10 mouse cellular contexts compared by ENCODE assay signal in the genomic region with DNA sequence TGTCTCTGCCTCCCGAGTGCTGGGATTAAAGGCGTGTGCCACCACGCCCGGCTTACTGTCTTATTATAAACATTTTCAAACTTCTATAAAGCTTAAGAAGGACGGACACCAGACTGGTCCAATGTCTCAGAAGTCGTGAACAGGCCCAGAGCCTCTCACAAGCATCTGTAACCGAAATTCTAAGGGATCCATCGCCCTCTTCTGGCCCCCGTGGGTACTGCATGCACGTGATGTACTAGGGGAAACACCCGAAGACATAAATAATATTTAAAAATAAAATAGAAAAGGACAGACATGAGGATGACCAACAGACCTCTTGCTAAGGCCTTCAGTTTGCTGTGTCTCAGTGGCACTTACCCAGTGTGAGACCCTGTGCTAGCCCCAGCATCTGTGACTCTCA. TPM values are rescaled to one million over a fixed set of nuclear protein-coding genes. Genes with fewer than 3 reads are reported as not detected.
DNase-seq lines count a peak whose midpoint lies in the region; ATAC-seq and TF ChIP-seq lines count a peak whose summit lies in the region.
"Had no signal": no experiment of that assay in that cellular context is flagged by ENCODE, and none has a peak within 500 bp of the region (broad histone marks: within the 10 kb centered on the region; RNA-seq: fewer than 3 reads in every experiment).

No protein-coding gene starts in this region.

- ATAC-seq in kidney, embryonic 16.5 days (ENCODE audit: low FRiP score, low TSS enrichment): no peak
- peak; percentile 15 for ATAC-seq in activated CD4-positive, CD25-positive, alpha-beta regulatory T cell, adult 4 months

- TF ChIP-seq CTCF in E14TG2a.4 (conservative IDR thresholded peaks at IDR 0.05; ENCODE audit: low read length): peak; percentile 63

- H3K4me2 ChIP-seq in kidney, embryonic 16.5 days (replicated peaks; ENCODE audit: low read depth, low read length): no peak overlapping the region
- H3K4me2 ChIP-seq: heart, embryonic 11.5 days had no signal

- peaks cover 10% of the 10 kb centered on the region; the same call in 1 of the 2 replicates for H3K9me3 ChIP-seq in kidney, embryonic 16.5 days (ENCODE audit: low read length)
- peaks cover 32% of the 10 kb centered on the region for H3K9me3 ChIP-seq in E14TG2a.4 (ENCODE audit: low read length)
- peaks cover 12% of the 10 kb centered on the region for H3K9me3 ChIP-seq in midbrain, embryonic 10.5 days (replicated peaks)

- no peaks in the 10 kb centered on the region for H3K27me3 ChIP-seq in kidney, embryonic 16.5 days (ENCODE audit: insufficient read depth, low read length)
- no peaks in the 10 kb centered on the region for H3K27me3 ChIP-seq in E14TG2a.4 (ENCODE audit: insufficient read depth, low read length)
- H3K27me3 ChIP-seq in midbrain, embryonic 10.5 days (ENCODE audit: low read depth, poor library complexity, severe bottlenecking): no peaks in the 10 kb centered on the region

- H3K27ac ChIP-seq in kidney, embryonic 16.5 days (ENCODE audit: low read length): no peak overlapping the region
- no peak overlapping the region for H3K27ac ChIP-seq in midbrain, embryonic 10.5 days (replicated peaks)

- 0 out of 2 replicates have a peak, but pooled peaks cover 4% of the 10 kb centered on the region for H3K4me1 ChIP-seq in kidney, embryonic 16.5 days (ENCODE audit: insufficient read depth, low read length)
- peaks cover 15% of the 10 kb centered on the region for H3K4me1 ChIP-seq in E14TG2a.4 (replicated peaks; ENCODE audit: low read depth, low read length)
- peaks cover 7% of the 10 kb centered on the region for H3K4me1 ChIP-seq in midbrain, embryonic 10.5 days

- H3K36me3 ChIP-seq in kidney, embryonic 16.5 days (ENCODE audit: insufficient read depth, low read length): no peaks in the 10 kb centered on the region
- H3K36me3 ChIP-seq in E14TG2a.4 (ENCODE audit: insufficient read depth, low read length): no peaks in the 10 kb centered on the region
- no peaks in the 10 kb centered on the region for H3K36me3 ChIP-seq in midbrain, embryonic 10.5 days

- WGBS in kidney, embryonic 16.5 days: 77% methylated on average over 11 of the region's 11 CpGs
- WGBS in midbrain, embryonic 10.5 days: 79% methylated on average over 11 of the region's 11 CpGs

- H3K4me3 ChIP-seq in kidney, embryonic 16.5 days (ENCODE audit: low read length): no peak overlapping the region
- H3K4me3 ChIP-seq in E14TG2a.4 (replicated peaks; ENCODE audit: low read length): no peak overlapping the region
- no peak overlapping the region for H3K4me3 ChIP-seq in midbrain, embryonic 10.5 days

- H3K9ac ChIP-seq in kidney, embryonic 16.5 days (replicated peaks; ENCODE audit: low read length): no peak overlapping the region

- DNase-seq in kidney, postnatal 10 days: peak; percentile 35
- DNase-seq in natural killer cell, adult 2 months (ENCODE audit: low spot score in 2 of 2): peak; percentile 60 to 68
- no peak for DNase-seq in midbrain, embryonic 10.5 days (ENCODE audit: low spot score)
- DNase-seq in left cerebral cortex, adult 8-10 months (ENCODE audit: low spot score in 2 of 2): no peak
- DNase-seq in gastrocnemius, postnatal 25 days: no peak
- DNase-seq: layer of hippocampus, postnatal 36 days had no signal

RNA-seq across cellular contexts. Expression of a gene that starts 51.8 kb away (rescaled TPM):
- 11.7 and 15.2 TPM in 2 replicates for polyA plus RNA-seq in kidney, embryonic 16.5 days (2015; fragmentation: Nextera tagmentation; extraction: Ambion mirVana)
- polyA plus RNA-seq in activated CD4-positive, CD25-positive, alpha-beta regulatory T cell, adult 4 months (2017; shearing (Covaris generic)): 10 to 100 TPM; 24.8 to 30.0 TPM
- polyA plus RNA-seq in midbrain, embryonic 10.5 days (2016; fragmentation: Nextera tagmentation; extraction: Ambion mirVana): 17.2 and 17.9 TPM in 2 replicates
- total RNA-seq in left cerebral cortex, adult 8-10 months (2022): 10 to 100 TPM; 61.6 to 80.7 (median 69.0) TPM
- total RNA-seq in gastrocnemius, postnatal 25 days (2021): 10 to 100 TPM; 21.3 to 22.6 TPM

Comparison
In these comparisons a context has a peak if more than half of its experiments do, and no peak if none do; other contexts are left out.
1. DNase-seq: peak in kidney, postnatal 10 days (single experiment) and natural killer cell, adult 2 months (2 of 2); none in midbrain, embryonic 10.5 days (single experiment), left cerebral cortex, adult 8-10 months (0 of 2) and gastrocnemius, postnatal 25 days (single experiment).